Mouse (Mus musculus): ENCODE measurements around the gene Pheta2.

DNA sequence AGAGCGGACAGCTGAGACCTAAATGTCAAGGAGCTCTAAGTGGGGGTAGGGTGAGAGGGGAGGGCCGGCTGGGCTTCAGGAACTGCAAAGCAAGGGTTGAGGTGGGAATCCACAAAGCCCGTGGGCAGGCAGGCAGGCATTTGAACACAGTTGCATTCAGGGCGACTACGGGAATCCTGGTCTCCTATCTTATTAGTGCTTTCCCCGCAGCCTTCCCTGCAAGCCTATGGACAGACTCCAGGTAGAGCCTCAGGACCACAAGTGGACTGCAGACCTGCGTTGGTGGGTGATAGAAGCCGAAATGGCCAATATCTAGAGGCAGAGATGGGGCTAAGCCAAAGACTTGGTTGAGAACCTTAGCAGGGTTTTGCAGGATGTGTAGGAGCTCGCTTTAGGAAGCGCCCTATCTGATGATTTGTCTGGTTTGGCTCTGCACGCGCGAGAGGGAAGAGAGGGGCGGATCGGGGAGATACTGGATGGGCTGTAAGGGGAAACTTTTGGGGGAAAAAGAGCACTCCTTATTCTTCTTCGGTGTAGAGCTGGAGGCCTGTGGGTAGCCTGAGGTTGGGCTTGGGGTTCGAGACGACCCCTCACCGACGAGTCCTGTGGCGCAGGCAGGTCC, 1.8 kb downstream of the Pheta2 start:
- no peak for TF ChIP-seq CTCF (conservative IDR thresholded peaks at IDR 0.05 in 1 of 2, IDR thresholded peaks at IDR 0.05 in 1 of 2; ENCODE audit: low read depth in 2 of 2, low read length in 2 of 2)
- no peak for TF ChIP-seq POLR2A (IDR thresholded peaks at IDR 0.05; ENCODE audit: low read depth, low read length)
- no peak for TF ChIP-seq MEF2A (IDR thresholded peaks at IDR 0.05; ENCODE audit: borderline replicate concordance, low read depth, low read length)
- no peak for TF ChIP-seq EP300 (IDR thresholded peaks at IDR 0.05; ENCODE audit: low read length)
- no peak for TF ChIP-seq ZMIZ1 (IDR thresholded peaks at IDR 0.05; ENCODE audit: low read depth, low read length)
- TF ChIP-seq TCF12 (IDR thresholded peaks at IDR 0.05; ENCODE audit: low read depth, low read length), result no peak
- TF ChIP-seq NRF1 (IDR thresholded peaks at IDR 0.05; ENCODE audit: low read depth, low read length), result no peak
- no peak for TF ChIP-seq NELFE (IDR thresholded peaks at IDR 0.05; ENCODE audit: low read depth, low read length)
- no peak for TF ChIP-seq CHD2 (IDR thresholded peaks at IDR 0.05; ENCODE audit: low read length)
